Mouse (Mus musculus) bone marrow macrophage, adult 2 months (primary cell): Measurements from ENCODE around the gene Fam184b. TPM values are rescaled to one million over a fixed set of nuclear protein-coding genes. Genes with fewer than 3 reads are reported as not detected.

Source experiments
- H3K27ac ChIP-seq: 2 replicates; pipeline ENCODE4 v1.5.1; 2012; ENCODE audit warnings: low read depth, low read length; ENCODE audit not compliant: insufficient read depth
- H3K4me1 ChIP-seq: 2 replicates; pipeline ENCODE4 v1.6.1; 2012; ENCODE audit warnings: low read length; ENCODE audit not compliant: control insufficient read depth, insufficient read depth
- H3K4me3 ChIP-seq: 2 replicates; pipeline ENCODE4 v1.5.1; 2012; ENCODE audit warnings: mild to moderate bottlenecking, low read length, moderate library complexity; ENCODE audit not compliant: insufficient read depth
- CTCF ChIP-seq: IDR thresholded peaks from 2 replicates; pipeline ENCODE4 v1.5.1; 2012; ENCODE audit warnings: low read depth, mild to moderate bottlenecking, low read length, moderate library complexity
- POLR2A ChIP-seq: IDR thresholded peaks from 2 replicates; pipeline ENCODE4 v1.6.1; 2012; ENCODE audit warnings: mild to moderate bottlenecking, low read depth, low read length, borderline replicate concordance
- polyA plus RNA-seq: library from polyadenylated mRNA; stranded (reverse); fragments of >200 nt; gene quantifications from 2 replicates; pipeline ENCODE4 v1.2.4, GENCODE M21; 2012; ENCODE audit not compliant: missing spikeins, insufficient read depth, insufficient read length

Gene Fam184b
- polyA plus RNA-seq, 1 experiment: not detected

DNA sequence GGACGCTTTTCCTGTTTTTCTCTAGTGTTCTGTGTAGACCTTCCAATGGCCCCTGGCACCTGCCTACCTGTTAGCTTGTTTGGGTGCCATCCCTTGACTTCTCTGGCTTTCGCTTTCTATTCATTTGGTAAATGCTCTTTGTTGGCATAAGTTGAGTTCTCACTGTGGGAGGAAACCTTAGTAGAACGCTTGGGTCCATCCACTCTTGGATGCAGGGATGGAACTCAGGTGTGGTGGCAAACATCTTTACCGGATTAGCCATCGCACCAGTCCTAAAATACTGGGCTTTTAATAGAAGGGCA, 118.7 kb downstream of the Fam184b start:
- no peak for TF ChIP-seq CTCF
- no peak for TF ChIP-seq POLR2A
- H3K27ac ChIP-seq: no peak overlapping the region
- H3K4me3 ChIP-seq: peak overlapping the region; percentile 87
- peaks cover 22% of the 10 kb centered on the region for H3K4me1 ChIP-seq

DNA sequence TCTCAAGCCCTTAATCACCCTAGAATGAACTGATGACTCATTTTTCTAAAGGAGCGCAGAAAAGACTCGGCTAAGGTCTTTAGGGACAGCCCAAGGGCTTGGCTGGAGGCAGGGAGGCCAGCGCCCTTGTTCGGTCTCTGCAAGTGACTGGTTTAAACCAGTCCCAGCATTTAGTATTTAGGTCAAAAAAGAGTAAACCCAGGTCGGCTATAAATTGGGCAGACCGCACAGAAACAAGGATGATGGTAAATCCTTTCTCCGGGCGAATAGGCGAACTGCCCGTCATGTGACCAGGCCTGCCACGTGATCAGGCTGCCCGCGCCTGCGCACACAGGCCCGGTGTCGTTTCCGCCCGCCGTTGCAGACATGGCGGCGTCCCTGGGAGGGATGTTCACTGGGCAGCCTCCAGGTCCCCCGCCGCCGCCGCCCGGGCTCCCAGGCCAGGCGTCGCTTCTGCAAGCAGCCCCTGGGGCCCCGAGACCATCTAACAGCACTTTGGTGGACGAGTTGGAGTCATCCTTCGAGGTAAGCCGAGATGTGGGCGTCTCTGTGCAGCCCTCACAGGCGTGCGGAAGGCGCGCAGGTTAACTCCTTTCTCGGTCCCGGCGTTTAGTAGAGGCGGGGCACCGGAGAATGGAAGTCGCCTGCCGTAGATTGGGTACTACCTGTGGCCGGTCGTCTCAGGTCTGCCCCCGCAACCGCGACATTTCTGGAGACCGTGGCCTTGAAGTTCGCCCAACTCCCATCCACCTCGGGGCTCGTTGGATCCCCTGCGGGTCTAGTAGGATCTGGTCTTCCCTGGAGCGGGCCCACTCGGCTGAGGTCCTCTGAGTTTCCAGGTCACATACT, 119.2 kb downstream of the Fam184b start, which contains the start of gene Med28:
Gene Med28, plus strand, starts transcription at position 270 of the 849 bp plus-strand sequence.
- Histone ChIP-seq H3K4me3 (peak within 1 kb of the TSS; percentile 87), H3K27ac (peak within 1 kb of the TSS; percentile 85), H3K4me1 (peaks cover 19% of the 10 kb centered on the region)
- TF ChIP-seq POLR2A: no peak; the same call in 1 of the 2 replicates

DNA sequence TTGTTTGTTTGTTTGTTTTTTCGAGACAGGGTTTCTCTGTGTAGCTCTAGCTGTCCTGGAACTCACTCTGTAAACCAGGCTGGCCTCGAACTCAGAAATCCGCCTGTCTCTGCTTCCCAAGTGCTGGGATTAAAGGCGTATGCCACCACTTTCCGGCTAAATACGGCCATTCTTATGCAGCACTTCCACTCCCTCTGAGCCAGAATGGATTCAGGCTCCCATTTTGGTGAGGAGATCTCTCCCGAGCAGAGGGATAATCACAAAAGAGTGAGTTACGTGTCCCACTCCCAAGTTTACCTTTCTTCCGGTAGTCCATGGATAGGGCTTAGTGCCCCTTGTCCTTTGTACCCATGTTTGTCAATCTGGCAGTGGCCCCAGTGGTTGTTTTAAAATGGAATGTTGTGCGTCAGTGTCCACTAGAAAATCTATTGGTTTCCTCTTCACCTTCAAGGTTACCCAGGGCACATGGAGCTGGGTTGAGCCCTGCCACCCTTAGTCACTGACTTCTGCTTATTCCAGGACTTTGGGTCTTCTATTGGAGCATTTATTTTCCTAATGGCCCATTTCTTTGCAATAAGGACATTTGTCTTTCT, 124.2 kb downstream of the Fam184b start:
- H3K4me3 ChIP-seq: no peak overlapping the region
- peaks cover 4% of the 10 kb centered on the region; the same call in 1 of the 2 replicates for H3K4me1 ChIP-seq
- TF ChIP-seq CTCF: no peak
- TF ChIP-seq POLR2A: no peak
- H3K27ac ChIP-seq: no peak overlapping the region

DNA sequence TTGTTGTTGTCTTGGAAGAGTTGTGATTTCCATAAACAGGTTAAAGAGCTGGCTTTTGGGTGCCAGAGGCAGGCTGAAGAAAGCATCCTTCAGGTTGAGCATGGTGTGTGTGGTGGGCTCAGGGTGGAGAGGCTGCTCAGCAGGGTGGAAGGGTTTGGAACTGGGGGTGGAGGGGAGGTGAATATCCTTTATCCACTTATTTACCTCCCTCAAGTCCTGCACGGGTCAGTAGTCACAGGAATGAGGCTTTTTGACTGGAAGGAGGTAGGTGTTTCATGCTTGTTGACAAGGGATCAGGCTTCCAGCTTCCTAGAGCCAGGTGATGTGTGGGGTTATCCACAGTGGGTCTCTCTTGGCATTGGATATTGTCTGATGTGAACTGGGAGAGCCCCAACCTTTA, 124.8 kb downstream of the Fam184b start:
- Histone ChIP-seq H3K4me1 (peaks cover 3% of the 10 kb centered on the region; the same call in 1 of the 2 replicates), H3K4me3 (no peak overlapping the region), H3K27ac (no peak overlapping the region)
- TF ChIP-seq CTCF (no peak), POLR2A (no peak)

DNA sequence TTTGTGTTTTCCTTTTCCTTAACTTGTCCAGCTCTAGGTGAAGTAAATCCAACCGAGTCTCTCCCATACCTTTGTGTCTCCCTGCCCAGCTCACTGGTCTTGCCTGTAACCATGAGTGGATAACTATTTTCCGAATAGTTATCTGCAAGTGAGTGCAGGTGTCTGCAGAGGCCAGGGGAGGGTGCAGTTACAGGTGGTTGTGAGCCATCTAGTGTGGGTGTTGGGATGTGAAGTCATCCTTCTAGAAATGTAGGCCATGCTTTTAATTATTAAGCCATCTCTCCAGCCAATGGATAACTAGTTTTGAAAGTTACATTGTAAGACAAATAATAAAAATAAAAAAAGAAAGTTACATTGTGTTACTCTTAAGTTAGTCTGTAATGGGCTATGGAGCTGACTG, 125.9 kb downstream of the Fam184b start:
- Histone ChIP-seq H3K27ac (no peak overlapping the region), H3K4me3 (no peak overlapping the region)
- TF ChIP-seq CTCF: no peak
- TF ChIP-seq POLR2A: no peak

DNA sequence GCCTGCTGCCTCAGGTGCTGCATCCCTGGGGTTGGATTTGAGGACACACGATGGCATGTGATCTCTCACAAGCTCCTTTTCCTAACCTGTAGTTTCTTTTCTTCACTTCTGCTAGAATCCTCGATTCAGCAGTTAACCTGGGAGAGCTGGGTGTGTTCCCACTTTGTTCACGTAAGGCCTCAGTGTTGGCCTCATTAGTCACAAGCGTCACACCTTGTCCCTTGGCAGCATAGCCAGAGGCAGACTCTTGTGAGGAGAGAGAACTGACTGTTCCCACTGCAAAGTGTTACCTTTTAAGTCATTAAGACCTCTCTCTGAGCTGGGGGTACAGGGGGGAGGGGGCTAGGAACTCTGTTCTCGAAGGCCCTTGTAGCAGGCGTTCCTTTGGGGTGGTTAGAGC, 126.5 kb downstream of the Fam184b start:
- H3K4me1 ChIP-seq: no peaks in the 10 kb centered on the region
- TF ChIP-seq POLR2A (no peak), CTCF (no peak)
- no peak overlapping the region for H3K27ac ChIP-seq
- no peak overlapping the region for H3K4me3 ChIP-seq

More for the DNA sequence above, 125.9 kb downstream of the Fam184b start:
- H3K4me1 ChIP-seq: no peaks in the 10 kb centered on the region

DNA sequence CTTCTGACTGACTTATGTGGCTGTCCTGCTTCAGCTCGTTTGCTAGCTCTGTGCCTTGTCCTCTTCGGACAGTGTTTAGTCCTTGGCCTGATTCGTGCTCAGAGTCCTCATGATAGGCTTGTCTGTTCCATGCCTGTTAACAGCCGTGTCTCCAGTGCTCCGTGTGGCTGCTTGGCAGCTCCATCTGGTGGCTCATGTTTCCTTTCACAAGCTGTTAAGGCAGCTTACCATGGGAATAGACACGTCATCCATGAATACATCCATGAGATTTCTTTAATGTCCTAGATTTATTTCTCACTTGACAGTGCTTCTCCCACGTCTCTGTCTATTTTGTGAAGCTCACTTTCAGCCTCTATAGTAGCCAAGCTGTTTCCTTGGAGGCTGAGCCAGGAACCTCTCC, 129.3 kb downstream of the Fam184b start:
- TF ChIP-seq CTCF (no peak), POLR2A (no peak)
- Histone ChIP-seq H3K4me3 (no peak overlapping the region), H3K27ac (no peak overlapping the region), H3K4me1 (no peaks in the 10 kb centered on the region)

DNA sequence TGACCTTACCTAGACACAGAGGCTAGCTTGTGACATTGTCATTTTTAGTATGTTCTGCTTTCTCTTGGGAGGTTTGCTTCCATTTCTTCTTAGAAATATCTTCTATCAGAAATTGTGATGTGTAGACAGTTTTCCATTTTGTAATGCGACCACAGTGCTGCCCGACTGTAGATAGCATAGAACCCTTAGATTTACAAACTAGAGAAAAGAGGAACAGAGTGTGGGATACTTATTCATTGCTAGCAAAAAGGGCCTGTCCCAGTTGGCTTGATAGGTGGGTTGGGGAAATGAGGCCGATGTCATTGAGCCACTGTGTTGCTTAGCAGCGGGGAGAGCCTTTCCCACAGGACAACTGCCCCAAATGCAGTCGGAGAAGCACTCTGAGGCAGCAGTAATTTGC, 141.8 kb downstream of the Fam184b start:
- H3K4me1 ChIP-seq: peaks cover 38% of the 10 kb centered on the region
- TF ChIP-seq CTCF: no peak
- no peak for TF ChIP-seq POLR2A
- no peak overlapping the region for H3K4me3 ChIP-seq
- no peak overlapping the region for H3K27ac ChIP-seq

DNA sequence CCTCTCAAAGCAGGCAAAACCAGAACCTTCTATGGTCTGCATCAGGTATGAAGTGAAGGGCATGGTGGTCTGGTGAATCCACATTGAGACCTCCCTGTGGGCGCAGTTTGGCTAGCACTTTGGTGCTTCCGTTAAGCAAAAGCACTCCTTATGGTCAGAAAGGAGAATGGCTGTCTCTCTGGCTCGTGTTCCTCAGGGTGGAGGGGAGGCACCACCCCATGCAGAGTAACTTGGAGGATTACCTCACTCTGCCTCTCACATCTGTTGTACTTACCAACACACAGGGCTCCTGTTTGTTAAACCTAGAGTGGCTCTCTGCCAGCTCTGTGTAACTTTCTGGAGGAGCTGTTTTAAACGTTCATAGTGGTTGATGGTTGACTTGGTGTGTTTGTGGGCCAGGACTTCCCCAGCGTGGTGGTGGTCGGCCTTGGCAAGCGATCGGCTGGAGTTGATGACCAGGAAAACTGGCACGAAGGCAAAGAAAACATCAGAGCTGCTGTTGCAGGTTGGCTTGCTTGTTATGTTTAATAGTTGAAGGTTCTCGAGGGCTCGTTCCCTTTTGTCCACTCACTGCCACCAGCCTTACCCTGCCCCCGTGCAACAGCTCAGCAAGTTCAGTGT, 142.4 kb downstream of the Fam184b start:
- Histone ChIP-seq H3K4me1 (peaks cover 43% of the 10 kb centered on the region), H3K4me3 (no peak overlapping the region), H3K27ac (no peak overlapping the region)
- no peak for TF ChIP-seq CTCF
- TF ChIP-seq POLR2A: no peak

DNA sequence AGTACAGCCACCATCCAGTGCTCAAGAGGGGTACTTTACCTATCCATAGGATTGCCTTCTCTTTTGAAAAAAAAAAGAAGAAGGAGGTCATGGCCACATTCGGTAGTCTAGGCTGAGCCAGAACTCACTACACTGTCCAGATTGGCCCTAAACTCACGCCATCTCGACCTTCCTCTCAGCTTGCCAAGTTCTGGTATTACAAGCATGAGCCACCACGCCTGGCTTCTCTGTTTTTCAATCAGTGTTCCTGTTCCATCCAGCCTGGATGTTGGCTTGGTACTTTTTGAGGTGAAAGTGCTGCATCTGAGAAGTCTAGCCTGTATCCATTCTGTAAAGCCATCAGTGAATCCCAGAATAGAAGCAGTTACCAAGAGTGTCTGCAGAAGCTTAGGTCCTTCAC, 142.9 kb downstream of the Fam184b start:
- Histone ChIP-seq H3K27ac (no peak overlapping the region), H3K4me1 (peaks cover 49% of the 10 kb centered on the region), H3K4me3 (no peak overlapping the region)
- TF ChIP-seq CTCF (no peak), POLR2A (no peak)
